Mouse (Mus musculus): ENCODE measurements at regions not wholly inside any gene's neighbourhood (a gene's known extent, or its start where the extent isn't known, plus 50 kb on each side); places are given as distances from the start of the nearest gene placed in this dataset.

DNA sequence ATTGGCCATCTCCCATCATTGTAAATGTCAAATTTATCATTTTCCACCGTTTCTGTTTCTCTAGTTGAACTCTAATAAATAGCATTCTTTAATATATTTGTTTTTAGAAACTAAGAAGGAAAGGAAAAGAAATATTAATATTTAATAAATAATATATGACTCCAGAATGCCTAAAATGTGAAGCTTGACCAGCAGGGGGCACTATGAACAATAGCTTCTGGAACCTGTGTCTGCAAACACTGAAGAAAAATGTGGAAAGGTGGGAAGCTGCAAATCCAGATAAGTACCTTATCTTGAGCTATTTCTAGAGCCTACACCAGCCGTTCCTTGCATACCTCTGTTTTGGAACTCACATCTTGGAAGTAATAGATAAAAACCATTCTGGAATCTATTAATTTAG lies 493.7 kb upstream of the Lingo2 start:
- 77% methylated on average over 2 of the region's 2 CpGs for WGBS
- H3K4me1 ChIP-seq (ENCODE audit: control insufficient read depth, insufficient read depth, low read length): no peaks in the 10 kb centered on the region
- no peak overlapping the region for H3K9ac ChIP-seq (ENCODE audit: low read length)
- H3K4me3 ChIP-seq (ENCODE audit: low read depth, low read length): no peak overlapping the region
- no peak for ATAC-seq
- no peak overlapping the region for H3K4me2 ChIP-seq (ENCODE audit: low read length)
- DNase-seq (ENCODE audit: low spot score): peak; percentile 3
- no peaks in the 10 kb centered on the region for H3K27me3 ChIP-seq (replicated peaks; ENCODE audit: control insufficient read depth, insufficient read depth, low read length)
- no peaks in the 10 kb centered on the region for H3K9me3 ChIP-seq (replicated peaks; ENCODE audit: control insufficient read depth, low read length)
- no peak overlapping the region for H3K27ac ChIP-seq (ENCODE audit: low read depth, low read length)
- no peaks in the 10 kb centered on the region for H3K36me3 ChIP-seq (ENCODE audit: control insufficient read depth, insufficient read depth, low read length)

GRCm38 (mm10) chr4:37412755-37413154 lies 461.2 kb upstream of the Lingo2 start:
- WGBS: 95% methylated on average over 2 of the region's 2 CpGs
- Histone ChIP-seq H3K9me3 (replicated peaks; ENCODE audit: control insufficient read depth, low read length) (no peaks in the 10 kb centered on the region), H3K27ac (ENCODE audit: low read depth, low read length) (no peak overlapping the region), H3K9ac (ENCODE audit: low read length) (no peak overlapping the region), H3K4me1 (ENCODE audit: control insufficient read depth, insufficient read depth, low read length) (no peaks in the 10 kb centered on the region), H3K4me2 (ENCODE audit: low read length) (no peak overlapping the region), H3K27me3 (replicated peaks; ENCODE audit: control insufficient read depth, insufficient read depth, low read length) (no peaks in the 10 kb centered on the region), H3K4me3 (ENCODE audit: low read depth, low read length) (no peak overlapping the region), H3K36me3 (ENCODE audit: control insufficient read depth, insufficient read depth, low read length) (no peaks in the 10 kb centered on the region)
- no peak for DNase-seq (ENCODE audit: low spot score)
- ATAC-seq: no peak

- Histone ChIP-seq H3K36me3 (ENCODE audit: control insufficient read depth, insufficient read depth, low read length) (no peaks in the 10 kb centered on the region), H3K4me3 (ENCODE audit: low read depth, low read length) (no peak overlapping the region), H3K4me1 (ENCODE audit: control insufficient read depth, insufficient read depth, low read length) (no peaks in the 10 kb centered on the region), H3K9me3 (replicated peaks; ENCODE audit: control insufficient read depth, low read length) (no peaks in the 10 kb centered on the region), H3K27me3 (replicated peaks; ENCODE audit: control insufficient read depth, insufficient read depth, low read length) (no peaks in the 10 kb centered on the region), H3K4me2 (ENCODE audit: low read length) (no peak overlapping the region), H3K9ac (ENCODE audit: low read length) (no peak overlapping the region), H3K27ac (ENCODE audit: low read depth, low read length) (no peak overlapping the region)
- DNase-seq (ENCODE audit: low spot score) (peak; percentile 61), ATAC-seq (0 out of 2 replicates have a peak, but pooled peaks have one; percentile 37)
Observed at GRCm38 (mm10) chr4:37388118-37388517, 436.6 kb upstream of the Lingo2 start.

DNA sequence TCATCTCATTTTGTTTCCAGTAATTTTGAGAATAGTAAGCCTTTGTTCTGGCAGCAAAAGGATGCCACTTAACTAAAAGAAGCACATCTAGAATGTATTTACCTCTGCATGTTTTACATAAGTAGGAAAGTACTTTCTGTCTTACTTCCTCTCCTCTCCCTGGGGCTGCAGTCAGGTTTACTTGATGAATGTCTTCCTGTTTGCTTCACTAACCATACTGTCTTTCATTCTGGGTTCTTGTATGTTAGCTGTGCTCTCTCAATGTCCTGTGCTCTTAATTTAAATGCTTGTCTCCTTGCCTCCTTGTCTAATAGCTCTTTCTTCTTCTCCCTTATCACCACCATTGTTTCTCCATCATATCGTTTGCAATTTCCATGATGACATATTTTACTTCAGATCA lies 435.3 kb upstream of the Lingo2 start:
- no peaks in the 10 kb centered on the region for H3K4me1 ChIP-seq (ENCODE audit: control insufficient read depth, insufficient read depth, low read length)
- H3K9ac ChIP-seq (ENCODE audit: low read length): no peak overlapping the region
- ATAC-seq: no peak
- H3K4me3 ChIP-seq (ENCODE audit: low read depth, low read length): no peak overlapping the region
- no peaks in the 10 kb centered on the region for H3K27me3 ChIP-seq (replicated peaks; ENCODE audit: control insufficient read depth, insufficient read depth, low read length)
- no peak overlapping the region for H3K4me2 ChIP-seq (ENCODE audit: low read length)
- no peak for DNase-seq (ENCODE audit: low spot score)
- no peaks in the 10 kb centered on the region for H3K9me3 ChIP-seq (replicated peaks; ENCODE audit: control insufficient read depth, low read length)
- no peak overlapping the region for H3K27ac ChIP-seq (ENCODE audit: low read depth, low read length)
- 30% methylated on average over 1 of the region's 1 CpGs for WGBS
- no peaks in the 10 kb centered on the region for H3K36me3 ChIP-seq (ENCODE audit: control insufficient read depth, insufficient read depth, low read length)

GRCm38 (mm10) chr4:37364209-37364608 lies 412.7 kb upstream of the Lingo2 start:
- Histone ChIP-seq H3K4me2 (ENCODE audit: low read length) (no peak overlapping the region), H3K9ac (ENCODE audit: low read length) (no peak overlapping the region), H3K4me1 (ENCODE audit: control insufficient read depth, insufficient read depth, low read length) (no peaks in the 10 kb centered on the region), H3K9me3 (replicated peaks; ENCODE audit: control insufficient read depth, low read length) (0 out of 2 replicates have a peak, but pooled peaks cover 4% of the 10 kb centered on the region), H3K4me3 (ENCODE audit: low read depth, low read length) (no peak overlapping the region), H3K27ac (ENCODE audit: low read depth, low read length) (no peak overlapping the region), H3K27me3 (replicated peaks; ENCODE audit: control insufficient read depth, insufficient read depth, low read length) (no peaks in the 10 kb centered on the region), H3K36me3 (ENCODE audit: control insufficient read depth, insufficient read depth, low read length) (no peaks in the 10 kb centered on the region)
- 80% methylated on average over 3 of the region's 3 CpGs for WGBS
- DNase-seq (ENCODE audit: low spot score) (no peak), ATAC-seq (no peak)

DNA sequence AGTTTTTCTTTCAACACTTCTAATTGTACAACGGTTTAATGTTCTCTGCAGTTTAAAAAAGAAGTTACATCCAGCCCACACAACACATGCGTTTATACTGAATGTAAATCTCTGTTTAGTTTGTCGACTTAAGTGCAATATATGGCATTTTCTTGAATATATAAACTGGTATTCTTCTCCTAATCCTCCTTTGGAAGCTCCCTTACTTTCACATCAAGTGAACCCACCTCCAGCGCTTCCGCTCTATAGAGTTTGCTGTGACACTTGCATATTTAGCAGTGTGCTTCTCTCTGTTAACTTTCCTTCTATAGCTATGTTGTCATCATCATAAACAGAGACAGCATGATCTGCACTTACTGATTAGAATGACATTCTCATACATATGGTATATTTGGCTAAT lies 409.7 kb upstream of the Lingo2 start:
- ATAC-seq: no peak
- Histone ChIP-seq H3K9ac (ENCODE audit: low read length) (no peak overlapping the region), H3K4me2 (ENCODE audit: low read length) (no peak overlapping the region), H3K27me3 (replicated peaks; ENCODE audit: control insufficient read depth, insufficient read depth, low read length) (no peaks in the 10 kb centered on the region), H3K4me3 (ENCODE audit: low read depth, low read length) (no peak overlapping the region), H3K27ac (ENCODE audit: low read depth, low read length) (no peak overlapping the region), H3K9me3 (replicated peaks; ENCODE audit: control insufficient read depth, low read length) (0 out of 2 replicates have a peak, but pooled peaks cover 4% of the 10 kb centered on the region), H3K4me1 (ENCODE audit: control insufficient read depth, insufficient read depth, low read length) (no peaks in the 10 kb centered on the region), H3K36me3 (ENCODE audit: control insufficient read depth, insufficient read depth, low read length) (no peaks in the 10 kb centered on the region)
- WGBS: 92% methylated on average over 5 of the region's 5 CpGs
- DNase-seq (ENCODE audit: low spot score): no peak

DNA sequence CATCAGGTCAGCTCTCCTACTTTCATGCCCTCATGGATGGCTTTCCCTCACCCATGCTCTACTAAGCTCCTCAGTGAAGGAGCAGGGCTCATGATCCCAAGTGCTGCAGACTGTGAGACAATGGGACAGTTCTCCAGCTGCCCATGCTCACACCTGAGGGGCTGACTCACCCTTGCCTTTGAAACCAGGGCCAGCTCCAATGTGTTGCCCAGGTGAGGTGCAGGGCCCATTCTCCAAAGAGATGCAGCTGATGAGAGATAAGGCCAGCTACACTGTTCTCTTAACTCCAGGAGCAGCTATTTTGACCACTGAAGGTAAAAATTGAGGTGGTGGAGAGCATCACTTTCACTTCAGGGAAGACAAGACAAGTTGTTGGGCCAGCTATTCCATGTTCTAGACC lies 386.8 kb upstream of the Lingo2 start:
- DNase-seq (ENCODE audit: low spot score): no peak
- Histone ChIP-seq H3K9me3 (replicated peaks; ENCODE audit: control insufficient read depth, low read length) (no peaks in the 10 kb centered on the region), H3K36me3 (ENCODE audit: control insufficient read depth, insufficient read depth, low read length) (no peaks in the 10 kb centered on the region), H3K4me2 (ENCODE audit: low read length) (no peak overlapping the region), H3K27me3 (replicated peaks; ENCODE audit: control insufficient read depth, insufficient read depth, low read length) (no peaks in the 10 kb centered on the region), H3K9ac (ENCODE audit: low read length) (no peak overlapping the region), H3K27ac (ENCODE audit: low read depth, low read length) (no peak overlapping the region), H3K4me3 (ENCODE audit: low read depth, low read length) (no peak overlapping the region), H3K4me1 (ENCODE audit: control insufficient read depth, insufficient read depth, low read length) (no peaks in the 10 kb centered on the region)
- no peak for ATAC-seq

Data from forebrain, embryonic 14.5 days (tissue).